Mouse (Mus musculus) left cerebral cortex, adult 11 months (tissue): Measurements from ENCODE around the gene Bend4.

Experiments used
- DNase-seq: peaks from one replicate; pipeline ENCODE4 v3.0.0; 2022; ENCODE audit warnings: low spot score

Gene Bend4

GRCm38 (mm10) chr5:67419407-67419806 is 8.7 kb downstream of the Bend4 start:
- no peak for DNase-seq

- DNase-seq, result no peak
These were observed 16.6 kb downstream of the Bend4 start for GRCm38 (mm10) chr5:67411475-67411874.

- DNase-seq, result no peak
These were observed 17.7 kb downstream of the Bend4 start for GRCm38 (mm10) chr5:67410426-67410825.

- no peak for DNase-seq
These were observed 19.7 kb downstream of the Bend4 start for GRCm38 (mm10) chr5:67408391-67408790.

- no peak for DNase-seq
These were observed 23.2 kb downstream of the Bend4 start for GRCm38 (mm10) chr5:67404919-67405318.

GRCm38 (mm10) chr5:67404380-67404779 is 23.7 kb downstream of the Bend4 start:
- no peak for DNase-seq

GRCm38 (mm10) chr5:67401612-67402011 is 26.5 kb downstream of the Bend4 start:
- DNase-seq, result no peak

GRCm38 (mm10) chr5:67400608-67401480 is 27.3 kb downstream of the Bend4 start:
- no peak for DNase-seq

- DNase-seq, result no peak
These were observed 28.1 kb downstream of the Bend4 start for GRCm38 (mm10) chr5:67399876-67400607.

GRCm38 (mm10) chr5:67397186-67397585 is 30.9 kb downstream of the Bend4 start:
- DNase-seq, result no peak

- DNase-seq, result no peak
These were observed 32.8 kb downstream of the Bend4 start for GRCm38 (mm10) chr5:67395211-67395851.

- no peak for DNase-seq
These were observed 34.2 kb downstream of the Bend4 start for GRCm38 (mm10) chr5:67393951-67394350.

GRCm38 (mm10) chr5:67382556-67382955 is 45.6 kb downstream of the Bend4 start:
- no peak for DNase-seq

- no peak for DNase-seq
These were observed 46.4 kb downstream of the Bend4 start for GRCm38 (mm10) chr5:67381690-67382089.

- no peak for DNase-seq
These were observed 51.0 kb downstream of the Bend4 start for GRCm38 (mm10) chr5:67377044-67377621.

GRCm38 (mm10) chr5:67362931-67363330 is 65.2 kb downstream of the Bend4 start:
- no peak for DNase-seq

GRCm38 (mm10) chr5:67362316-67362715 is 65.8 kb downstream of the Bend4 start:
- no peak for DNase-seq

- DNase-seq, result peak; percentile 38
These were observed 79.2 kb downstream of the Bend4 start for GRCm38 (mm10) chr5:67348949-67349348.

GRCm38 (mm10) chr5:67347060-67347459 is 81.0 kb downstream of the Bend4 start:
- DNase-seq, result no peak
